Mouse (Mus musculus) adrenal gland, postnatal 14 days (tissue): ENCODE measurements around the gene Nup62. TPM values are rescaled to one million over a fixed set of nuclear protein-coding genes. Genes with fewer than 3 reads are reported as not detected.

Experiments
- DNase-seq: peaks from one replicate; pipeline ENCODE4 v3.0.0; 2021; ENCODE audit warnings: mixed read lengths
- total RNA-seq: library from RNA; stranded (reverse); gene quantifications from 2 replicates; pipeline ENCODE4 v1.2.3, GENCODE M21; 2021

The Nup62 gene
- total RNA-seq, 1 experiment from 2014 or later = 45.7 TPM

- peak; percentile 99 for DNase-seq
Observed at GRCm38 (mm10) chr7:44848561-44849415, 32.9 kb downstream of the Nup62 start, which contains the start of the genes Akt1s1 and Tbc1d17. Akt1s1 (plus strand) TSS chr7:44848991. Tbc1d17 (minus strand) TSS chr7:44849079.

GRCm38 (mm10) chr7:44849416-44850111 lies 33.7 kb downstream of the Nup62 start:
- peak; percentile 95 for DNase-seq

GRCm38 (mm10) chr7:44850146-44850545 lies 34.3 kb downstream of the Nup62 start:
- DNase-seq = peak; percentile 90

- DNase-seq = no peak
Observed at GRCm38 (mm10) chr7:44850789-44851624, 35.1 kb downstream of the Nup62 start.

- DNase-seq = no peak
Observed at GRCm38 (mm10) chr7:44851625-44852234, 35.8 kb downstream of the Nup62 start.

- no peak for DNase-seq
Observed at GRCm38 (mm10) chr7:44852259-44853027, 36.6 kb downstream of the Nup62 start.

GRCm38 (mm10) chr7:44853065-44853464 lies 37.2 kb downstream of the Nup62 start:
- DNase-seq = no peak

- DNase-seq = no peak
Observed at GRCm38 (mm10) chr7:44853596-44854355, 37.9 kb downstream of the Nup62 start.

- peak; percentile 96 for DNase-seq
Observed at GRCm38 (mm10) chr7:44854356-44855031, 38.6 kb downstream of the Nup62 start.

- no peak for DNase-seq
Observed at GRCm38 (mm10) chr7:44855036-44855435, 39.1 kb downstream of the Nup62 start.

- DNase-seq = no peak
Observed at GRCm38 (mm10) chr7:44856265-44856916, 40.5 kb downstream of the Nup62 start.

- peak; percentile 91 for DNase-seq
Observed at GRCm38 (mm10) chr7:44857042-44857552, 41.2 kb downstream of the Nup62 start, which contains the start of gene Pnkp. Pnkp (plus strand) TSS chr7:44857139.

GRCm38 (mm10) chr7:44857905-44858304 lies 42.0 kb downstream of the Nup62 start:
- peak; percentile 63 for DNase-seq

GRCm38 (mm10) chr7:44859896-44860295 lies 44.0 kb downstream of the Nup62 start:
- no peak for DNase-seq

GRCm38 (mm10) chr7:44860576-44861428 lies 44.9 kb downstream of the Nup62 start:
- peak; percentile 89 for DNase-seq

- DNase-seq = no peak
Observed at GRCm38 (mm10) chr7:44861429-44861816, 45.5 kb downstream of the Nup62 start.

GRCm38 (mm10) chr7:44862434-44862833 lies 46.5 kb downstream of the Nup62 start:
- DNase-seq = no peak

GRCm38 (mm10) chr7:44863210-44863609 lies 47.3 kb downstream of the Nup62 start:
- DNase-seq = peak; percentile 55
